Mouse (Mus musculus): ENCODE measurements around the gene Zfp874a.
"Not testable (repeated sequence)": the region's sequence is repeated elsewhere in the genome, so short reads cannot be mapped to it uniquely, and the experiment has no call there.

DNA sequence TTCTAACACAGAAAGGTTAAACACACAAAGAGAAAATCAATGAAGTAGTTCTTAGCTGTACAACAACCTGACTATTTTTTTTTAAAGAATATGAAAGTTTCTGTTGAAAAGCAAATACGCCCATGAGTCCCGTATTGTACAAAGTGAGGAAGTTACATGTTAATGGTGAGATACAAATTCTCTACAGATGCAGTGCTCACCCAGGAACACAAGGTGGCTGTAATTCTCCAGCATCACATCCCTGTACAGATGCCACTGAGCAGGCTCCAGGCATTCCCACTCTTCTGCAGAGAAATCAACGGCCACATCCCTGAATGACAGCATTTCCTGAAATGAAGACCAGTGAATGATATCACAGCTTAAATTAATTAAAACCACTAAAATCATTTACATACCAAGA is 37.8 kb downstream of the Zfp874a start:
- TF ChIP-seq CTCF, POLR2A (IDR thresholded peaks at IDR 0.05; ENCODE audit: insufficient read depth, low read depth, low read length): not testable (repeated sequence)
